Mouse (Mus musculus) MEL (cell line): Measurements from ENCODE around the gene Hoxd8.

ENCODE experiments used
- BHLHE40 ChIP-seq: IDR thresholded peaks from 2 replicates; pipeline ENCODE4 v1.6.1; 2012; ENCODE audit warnings: low read depth, mild to moderate bottlenecking, inconsistent platforms, low read length, improper control_type of control experiment, borderline replicate concordance
- CTCF ChIP-seq, 3 experiments: IDR thresholded peaks in 2 of 3; conservative IDR thresholded peaks in 1 of 3; 2 replicates each; pipeline ENCODE4 v1.5.1; 2011 to 2012; ENCODE audit warnings: low read length in 3 of 3, low read depth in 2 of 3, mild to moderate bottlenecking in 2 of 3, improper control_type of control experiment in 1 of 3, inconsistent platforms in 1 of 3, mixed read lengths in 1 of 3, moderate library complexity in 1 of 3; ENCODE audit not compliant: control insufficient read depth in 1 of 3, insufficient read depth in 1 of 3, poor library complexity in 1 of 3, severe bottlenecking in 1 of 3
- GATA1 ChIP-seq: IDR thresholded peaks from 2 replicates; pipeline ENCODE4 v1.6.1; 2011; ENCODE audit warnings: low read depth, low read length, improper control_type of control experiment
- MAX ChIP-seq: IDR thresholded peaks from 2 replicates; pipeline ENCODE4 v1.6.1; 2011; ENCODE audit warnings: low read length, improper control_type of control experiment
- RAD21 ChIP-seq: IDR thresholded peaks from 2 replicates; pipeline ENCODE4 v1.6.1; 2011; ENCODE audit warnings: mild to moderate bottlenecking, low read depth, low read length, improper control_type of control experiment

DNA sequence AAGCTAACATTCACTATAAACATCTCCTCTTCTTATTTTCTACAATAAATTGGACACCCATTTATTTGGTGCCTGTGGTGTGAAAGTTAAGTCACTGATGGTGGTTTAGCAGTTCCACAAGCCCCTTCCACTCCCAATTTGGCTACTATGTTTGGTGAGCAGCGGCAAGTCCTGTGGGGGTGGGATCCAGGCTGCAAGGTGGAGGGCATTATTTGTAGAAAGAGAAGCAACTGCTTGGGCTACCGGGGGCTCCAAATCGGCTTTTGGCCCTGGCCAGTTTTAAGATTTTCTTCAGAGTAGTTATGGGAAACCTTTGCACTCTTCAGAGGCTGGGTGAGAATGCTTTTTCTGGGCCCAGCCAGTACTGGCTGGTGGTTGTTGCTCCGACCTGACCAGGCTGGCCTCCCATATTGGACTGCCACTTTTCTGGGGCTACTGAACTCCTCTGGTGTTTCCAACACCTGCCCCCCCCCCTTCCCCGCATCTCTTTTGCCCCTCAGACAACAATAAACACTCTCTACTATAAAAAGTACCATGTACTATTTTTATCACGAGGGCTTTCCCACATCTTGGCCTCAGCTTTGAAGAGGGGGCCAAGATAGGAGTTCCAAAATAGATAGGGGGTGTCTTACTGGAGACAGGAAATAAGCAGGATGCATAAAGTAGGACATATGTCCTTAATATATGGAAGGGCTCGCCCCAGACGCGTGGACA is 27.5 kb downstream of the Hoxd8 start:
- no peak for TF ChIP-seq CTCF (IDR thresholded peaks at IDR 0.05 in 2 of 3, conservative IDR thresholded peaks at IDR 0.05 in 1 of 3; ENCODE audit: control insufficient read depth in 1 of 3, insufficient read depth in 1 of 3, low read depth in 2 of 3, low read length in 3 of 3, poor library complexity in 1 of 3, severe bottlenecking in 1 of 3)
- no peak for TF ChIP-seq MAX
- TF ChIP-seq BHLHE40, result no peak
- no peak for TF ChIP-seq GATA1
- no peak for TF ChIP-seq RAD21
